In the genomic region with DNA sequence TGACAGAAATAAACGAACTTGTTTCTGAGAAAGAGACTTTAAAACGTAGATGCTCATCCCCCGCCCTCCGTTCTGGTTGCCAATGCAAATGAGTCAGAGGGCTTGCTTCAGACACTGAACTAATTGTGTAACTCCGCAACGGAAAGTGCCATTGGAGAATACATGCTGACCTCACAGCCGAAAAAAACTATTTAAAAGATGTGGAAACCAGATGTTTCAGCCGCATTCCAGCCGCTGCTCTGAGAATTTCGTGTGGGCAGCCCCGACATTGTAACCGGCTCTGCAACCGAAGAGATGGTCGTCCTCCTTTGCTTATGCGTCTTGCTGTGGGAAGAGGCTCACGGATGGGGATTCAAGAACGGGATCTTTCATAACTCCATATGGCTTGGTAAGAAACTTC, we compare ENCODE assay signal across 8 mouse cellular contexts. TPM values are rescaled to one million over a fixed set of nuclear protein-coding genes. Genes with fewer than 3 reads are reported as not detected.
A peak's percentile ranks its signal among the peaks of the same experiment; 100 is the strongest.
DNase-seq lines count a peak whose midpoint lies in the region; ATAC-seq and TF ChIP-seq lines count a peak whose summit lies in the region.

A gene (plus strand): TSS at position 128 of the 400 bp plus-strand sequence.

- H3K27me3 ChIP-seq in E14TG2a.4 (ENCODE audit: insufficient read depth, low read length) = peaks cover 20% of the 10 kb centered on the region
- no peaks in the 10 kb centered on the region for H3K27me3 ChIP-seq in hindbrain, embryonic 11.5 days (ENCODE audit: control insufficient read depth, insufficient read depth, low read length)
- H3K27me3 ChIP-seq in lung, embryonic 14.5 days (ENCODE audit: insufficient read depth, low read length) = no peaks in the 10 kb centered on the region
- H3K27me3 ChIP-seq in neural tube, embryonic 14.5 days (ENCODE audit: control insufficient read depth, insufficient read depth, low read length) = no peaks in the 10 kb centered on the region

- H3K4me2 ChIP-seq in hindbrain, embryonic 11.5 days (replicated peaks; ENCODE audit: low read depth, low read length) = peak within 1 kb of the TSS; percentile 32
- H3K4me2 ChIP-seq in lung, embryonic 14.5 days = peak within 1 kb of the TSS; percentile 52
- H3K4me2 ChIP-seq in neural tube, embryonic 14.5 days (ENCODE audit: low read depth, low read length) = peak within 1 kb of the TSS; percentile 68

- peaks cover 48% of the 10 kb centered on the region for H3K4me1 ChIP-seq in E14TG2a.4 (replicated peaks; ENCODE audit: low read depth, low read length)
- H3K4me1 ChIP-seq in hindbrain, embryonic 11.5 days (replicated peaks; ENCODE audit: control insufficient read depth, insufficient read depth, low read length) = no peaks in the 10 kb centered on the region
- H3K4me1 ChIP-seq in lung, embryonic 14.5 days (ENCODE audit: insufficient read depth) = no peaks in the 10 kb centered on the region
- H3K4me1 ChIP-seq in neural tube, embryonic 14.5 days (ENCODE audit: control insufficient read depth, insufficient read depth, low read length) = peaks cover 2% of the 10 kb centered on the region; the same call in 1 of the 2 replicates

- no peaks in the 10 kb centered on the region for H3K36me3 ChIP-seq in E14TG2a.4 (ENCODE audit: insufficient read depth, low read length)
- no peaks in the 10 kb centered on the region for H3K36me3 ChIP-seq in hindbrain, embryonic 11.5 days (ENCODE audit: control insufficient read depth, insufficient read depth, low read length)
- H3K36me3 ChIP-seq in lung, embryonic 14.5 days (ENCODE audit: insufficient read depth) = no peaks in the 10 kb centered on the region
- no peaks in the 10 kb centered on the region for H3K36me3 ChIP-seq in neural tube, embryonic 14.5 days (ENCODE audit: control insufficient read depth, insufficient read depth, low read length)

- no peak within 1 kb of the TSS for H3K27ac ChIP-seq in hindbrain, embryonic 11.5 days (ENCODE audit: low read depth, low read length)
- H3K27ac ChIP-seq in lung, embryonic 14.5 days (ENCODE audit: low read depth) = no peak within 1 kb of the TSS
- no peak within 1 kb of the TSS for H3K27ac ChIP-seq in neural tube, embryonic 14.5 days (ENCODE audit: low read depth, low read length)

- no peaks in the 10 kb centered on the region for H3K9me3 ChIP-seq in E14TG2a.4 (ENCODE audit: low read length)
- no peaks in the 10 kb centered on the region for H3K9me3 ChIP-seq in hindbrain, embryonic 11.5 days (ENCODE audit: control insufficient read depth, low read length)
- H3K9me3 ChIP-seq in lung, embryonic 14.5 days (ENCODE audit: low read depth, low read length) = no peaks in the 10 kb centered on the region
- no peaks in the 10 kb centered on the region for H3K9me3 ChIP-seq in neural tube, embryonic 14.5 days (ENCODE audit: control insufficient read depth, low read length)

- no peak for TF ChIP-seq CTCF in E14TG2a.4 (conservative IDR thresholded peaks at IDR 0.05; ENCODE audit: low read length)
- TF ChIP-seq CTCF in lung, embryonic 14.5 days (IDR thresholded peaks at IDR 0.05; ENCODE audit: low read depth) = no peak

- peak; percentile 67; the same call in 1 of the 2 replicates for ATAC-seq in hindbrain, embryonic 11.5 days (ENCODE audit: low FRiP score)
- ATAC-seq in lung, embryonic 14.5 days (ENCODE audit: insufficient read depth) = peak; percentile 79
- no peak for ATAC-seq in neural tube, embryonic 14.5 days (ENCODE audit: low read depth)

- peak within 1 kb of the TSS; percentile 54 for H3K4me3 ChIP-seq in E14TG2a.4 (replicated peaks; ENCODE audit: low read length)
- H3K4me3 ChIP-seq in hindbrain, embryonic 11.5 days (ENCODE audit: low read depth, low read length) = peak within 1 kb of the TSS; percentile 35
- peak within 1 kb of the TSS; percentile 31 for H3K4me3 ChIP-seq in lung, embryonic 14.5 days (ENCODE audit: low read depth, low read length)
- peak within 1 kb of the TSS; percentile 37 for H3K4me3 ChIP-seq in neural tube, embryonic 14.5 days (ENCODE audit: low read depth, low read length)

- peak within 1 kb of the TSS; percentile 28 for H3K9ac ChIP-seq in hindbrain, embryonic 11.5 days (ENCODE audit: low read depth, low read length)
- H3K9ac ChIP-seq in lung, embryonic 14.5 days = peak within 1 kb of the TSS; percentile 7
- H3K9ac ChIP-seq in neural tube, embryonic 14.5 days (replicated peaks; ENCODE audit: low read depth, low read length) = 0 out of 2 replicates have a peak within 1 kb of the TSS, but pooled peaks have one; percentile 17

- peak; percentile 26 to 29 for DNase-seq in cerebellum, postnatal 10 days
- peak; percentile 49 to 55 for DNase-seq in frontal cortex, postnatal 36 days (ENCODE audit: low spot score in 2 of 2)
- peak; percentile 72 for DNase-seq in hindbrain, embryonic 11.5 days (ENCODE audit: low spot score)
- peak; percentile 61 for DNase-seq in layer of hippocampus, adult 9-11 months
- DNase-seq in lung, embryonic 14.5 days = peak; percentile 93
- DNase-seq in yolk sac, embryonic 10.5 days (ENCODE audit: low spot score) = peak; percentile 31

- under 1% methylated on average over 17 of the region's 17 CpGs for WGBS in hindbrain, embryonic 11.5 days
- WGBS in lung, embryonic 14.5 days = under 1% methylated on average over 17 of the region's 17 CpGs
- under 1% methylated on average over 17 of the region's 17 CpGs for WGBS in neural tube, embryonic 14.5 days

RNA-seq across cellular contexts. Expression of the gene that starts here (rescaled TPM):
- 30.1 and 31.2 TPM in 2 replicates for polyA plus RNA-seq in hindbrain, embryonic 11.5 days (2014; fragmentation: Nextera tagmentation; extraction: Ambion mirVana)
- polyA plus RNA-seq in lung, embryonic 14.5 days (2014; fragmentation: Nextera tagmentation; extraction: Ambion mirVana) = 6.2 and 6.3 TPM in 2 replicates
- 3.6 and 4.0 TPM in 2 replicates for polyA plus RNA-seq in neural tube, embryonic 14.5 days (2014; fragmentation: Nextera tagmentation; extraction: Ambion mirVana)

Comparison
In these comparisons a context has a peak if more than half of its experiments do, and no peak if none do; other contexts are left out.
1. DNase-seq: peak in every context shown above with its lines; median percentile 93 in lung, embryonic 14.5 days; 72 in hindbrain, embryonic 11.5 days; 61 in layer of hippocampus, adult 9-11 months; 52 in frontal cortex, postnatal 36 days; 31 in yolk sac, embryonic 10.5 days; 28 in cerebellum, postnatal 10 days.